Mouse (Mus musculus) left cerebral cortex, postnatal 25 days (tissue): ENCODE measurements around the gene U2surp. TPM values are rescaled to one million over a fixed set of nuclear protein-coding genes. Genes with fewer than 3 reads are reported as not detected.

Source experiments
- total RNA-seq, 2 experiments: library from RNA; stranded (reverse); gene quantifications; 2 replicates each; pipeline ENCODE4 v1.2.3; 2021

U2surp gene
- total RNA-seq, 2 experiments from 2014 or later: 62.7 to 64.3 TPM

Other genes with a start within 250 kb of the U2surp start
- 10 to 100 TPM; 74.8 to 79.6 TPM for gene Chst2, start 105.3 kb downstream of the U2surp start, total RNA-seq
- gene Paqr9, start 47.7 kb upstream of the U2surp start, total RNA-seq: 10 to 100 TPM; 39.1 to 40.7 TPM
- gene Pcolce2, start 125.6 kb upstream of the U2surp start, total RNA-seq: 1 to 10 TPM; 2.4 to 2.8 TPM
- gene Trpc1, start 238.4 kb upstream of the U2surp start, total RNA-seq: 10 to 100 TPM; 46.4 to 48.6 TPM